Mouse (Mus musculus) megakaryocyte-erythroid progenitor cell, adult 5-6 weeks (primary cell): Measurements from ENCODE around the gene Foxi2. TPM values are rescaled to one million over a fixed set of nuclear protein-coding genes. Genes with fewer than 3 reads are reported as not detected.
A peak's percentile ranks its signal among the peaks of the same experiment; 100 is the strongest.

ENCODE experiments used
- ATAC-seq: replicated peaks from 2 replicates; pipeline ENCODE4 v1.8.0; 2016; ENCODE audit warnings: mild to moderate bottlenecking, inconsistent platforms; ENCODE audit not compliant: severe bottlenecking, poor library complexity, low FRiP score, low TSS enrichment
- total RNA-seq, 2 experiments: library from RNA; stranded (forward) in 1 of 2; stranded (reverse) in 1 of 2; fragments of 200-1000, 215-1000 nt in 1 of 2; fragments of >200 nt in 1 of 2; fragmentation: Nextera tagmentation in 1 of 2; gene quantifications; 2 replicates each; pipeline ENCODE4 v1.2.3; 2014 to 2017

The Foxi2 gene
- total RNA-seq (2014; fragmentation: Nextera tagmentation) = not detected in 2 replicates
- total RNA-seq (2017) = not detected in 2 replicates

DNA sequence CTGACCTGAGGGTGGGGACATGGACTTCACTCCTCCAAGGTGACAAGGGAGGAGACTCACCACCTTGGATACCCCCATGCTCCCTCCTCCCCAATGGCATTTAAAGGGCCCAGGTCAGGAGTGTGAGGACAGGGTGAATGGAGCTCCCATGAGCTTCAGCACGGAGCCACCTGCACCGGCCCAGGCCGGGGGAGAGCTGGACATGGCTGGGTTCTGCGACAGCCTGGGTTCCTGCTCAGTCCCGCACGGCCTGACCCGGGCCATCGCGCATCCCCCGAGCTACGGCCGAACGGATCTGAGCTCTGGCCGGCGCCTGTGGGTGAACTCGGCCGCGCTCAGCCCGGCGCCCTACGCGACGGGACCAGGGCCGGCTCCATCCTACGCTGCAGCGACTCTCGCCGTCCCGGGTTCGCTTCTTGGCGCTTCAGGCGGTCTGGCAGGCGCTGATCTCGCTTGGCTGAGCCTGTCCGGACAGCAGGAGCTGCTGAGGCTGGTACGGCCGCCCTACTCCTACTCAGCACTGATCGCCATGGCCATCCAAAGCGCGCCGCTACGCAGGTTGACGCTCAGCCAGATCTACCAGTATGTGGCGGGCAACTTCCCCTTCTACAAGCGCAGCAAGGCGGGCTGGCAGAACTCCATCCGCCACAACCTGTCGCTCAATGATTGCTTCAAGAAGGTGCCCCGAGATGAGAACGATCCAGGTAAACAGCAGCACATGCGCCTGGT is at the start of gene Foxi2:
Gene Foxi2 (plus strand): TSS at position 72 of the 729 bp plus-strand sequence.
- 0 out of 2 replicates have a peak, but pooled peaks have one; percentile 36 for ATAC-seq

DNA sequence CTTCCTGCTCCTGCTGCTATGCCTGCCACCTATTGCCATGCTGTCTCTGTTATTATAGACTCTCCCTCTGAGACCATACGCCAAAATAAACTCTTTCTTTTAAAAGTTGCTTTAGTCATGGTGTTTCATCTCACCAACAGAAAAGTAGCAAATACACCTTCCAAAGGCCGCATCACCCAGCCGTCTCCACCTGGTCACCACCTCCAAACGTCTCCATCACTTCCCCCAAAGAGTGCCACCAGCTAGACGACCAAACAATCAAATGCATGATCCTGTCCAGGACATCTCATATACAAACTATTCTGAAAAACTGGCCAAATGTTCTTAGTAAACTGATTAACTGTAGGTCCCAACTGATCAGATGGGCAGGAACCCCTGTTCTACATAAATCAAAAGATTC is 45.5 kb upstream of the Foxi2 start:
- ATAC-seq = no peak

DNA sequence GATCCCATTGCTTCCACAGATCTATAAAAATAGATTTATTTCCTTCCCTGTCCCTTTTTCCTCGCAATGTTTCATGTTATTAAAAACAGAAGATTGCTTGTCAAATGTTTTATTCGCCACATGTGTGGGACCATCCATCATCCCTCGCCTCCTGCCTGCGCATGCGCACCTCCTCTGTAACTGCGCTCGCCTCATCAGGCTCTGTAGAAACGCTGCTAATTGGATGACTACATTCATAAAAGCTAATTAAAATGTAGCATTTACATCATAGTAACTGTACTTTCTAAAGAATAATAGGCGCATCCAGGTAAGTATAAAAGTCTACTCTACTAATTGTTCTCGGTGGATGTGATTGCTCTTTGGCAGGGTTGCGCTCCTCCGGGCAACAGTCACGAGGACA is 34.1 kb upstream of the Foxi2 start:
- ATAC-seq = no peak

DNA sequence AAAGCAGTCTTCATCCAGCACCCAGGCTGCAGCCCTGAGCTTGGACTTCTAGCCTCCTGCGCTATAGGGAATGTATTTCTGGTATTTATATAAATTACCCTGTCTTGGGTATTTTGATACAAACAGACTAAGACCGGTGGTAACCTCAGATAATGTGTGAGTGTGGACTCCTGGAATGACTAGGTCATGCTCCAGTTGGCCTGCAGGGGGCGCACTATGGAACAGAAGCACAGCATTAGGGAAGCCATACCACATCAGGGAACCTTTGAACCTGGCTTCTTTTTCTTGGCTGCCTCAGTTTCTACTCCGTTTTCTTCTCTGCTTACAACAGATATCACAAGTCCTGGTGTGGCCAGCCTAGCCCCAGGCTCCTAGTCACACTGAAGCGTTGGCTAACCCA is 33.2 kb upstream of the Foxi2 start:
- ATAC-seq = peak; percentile 74

DNA sequence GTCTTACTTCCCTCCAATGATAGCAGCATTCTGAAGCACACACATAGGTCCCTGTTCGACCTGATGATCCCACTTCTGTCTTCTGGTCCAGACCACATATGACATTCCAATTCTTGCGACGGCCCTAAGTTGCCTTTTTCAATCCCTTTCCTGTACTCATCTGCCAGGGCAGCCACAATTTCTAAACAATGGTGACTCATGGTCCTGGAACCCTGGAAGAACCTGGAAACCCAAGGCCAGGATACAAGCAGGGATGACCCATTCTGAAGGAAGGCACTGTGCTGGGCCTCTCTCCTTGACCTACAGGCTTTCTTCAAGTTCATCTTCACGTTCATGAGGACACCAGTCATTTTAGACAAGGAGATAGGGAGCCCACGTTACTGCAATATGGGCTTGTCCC is 31.8 kb upstream of the Foxi2 start:
- ATAC-seq = no peak

DNA sequence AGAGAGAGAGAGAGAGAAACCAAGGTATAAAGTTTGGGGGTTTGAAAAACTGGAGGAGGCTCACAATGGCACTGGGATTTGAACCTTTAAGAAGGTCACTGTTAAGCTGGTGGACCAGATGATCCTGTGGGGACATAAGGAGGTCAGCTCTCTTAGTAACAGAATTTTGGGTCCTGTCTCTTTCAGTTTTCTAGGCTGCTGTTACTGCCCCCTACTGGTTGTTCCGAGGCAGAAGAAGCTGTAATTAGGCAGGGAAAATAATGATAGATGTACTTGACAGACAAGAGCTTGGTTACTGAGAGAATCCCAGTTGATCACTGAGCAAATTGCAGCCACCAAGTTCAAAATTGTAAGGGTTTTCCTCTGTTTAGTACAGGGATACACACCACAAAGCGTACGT is 21.1 kb upstream of the Foxi2 start:
- no peak for ATAC-seq

DNA sequence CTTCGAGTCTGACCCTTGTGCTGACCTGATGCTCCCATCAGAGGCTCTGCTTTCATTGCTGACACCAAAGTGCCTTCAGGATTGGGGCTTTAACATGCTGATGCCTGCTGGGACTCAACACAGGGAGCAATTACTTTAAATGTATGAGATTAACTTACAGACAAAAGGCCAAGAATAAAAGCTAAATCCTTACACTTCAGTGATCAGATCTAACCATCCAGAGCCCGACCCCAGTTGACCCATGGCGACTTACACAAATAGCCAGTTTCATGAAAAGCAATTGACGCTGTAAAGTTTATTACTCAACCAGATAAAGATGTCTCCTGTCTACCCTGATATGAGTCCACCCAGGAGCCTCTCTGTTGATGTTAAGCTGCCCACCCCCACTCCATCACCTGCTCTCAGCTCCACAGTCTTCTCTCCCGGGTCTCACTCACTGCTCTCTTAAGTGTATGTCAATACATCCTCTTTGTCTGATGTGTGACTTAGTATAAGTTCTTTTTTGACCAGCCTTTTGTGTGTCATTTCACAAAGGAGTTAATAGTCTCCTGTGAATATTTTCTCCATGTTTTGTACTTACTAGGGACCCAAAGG is 17.1 kb upstream of the Foxi2 start:
- ATAC-seq = no peak

DNA sequence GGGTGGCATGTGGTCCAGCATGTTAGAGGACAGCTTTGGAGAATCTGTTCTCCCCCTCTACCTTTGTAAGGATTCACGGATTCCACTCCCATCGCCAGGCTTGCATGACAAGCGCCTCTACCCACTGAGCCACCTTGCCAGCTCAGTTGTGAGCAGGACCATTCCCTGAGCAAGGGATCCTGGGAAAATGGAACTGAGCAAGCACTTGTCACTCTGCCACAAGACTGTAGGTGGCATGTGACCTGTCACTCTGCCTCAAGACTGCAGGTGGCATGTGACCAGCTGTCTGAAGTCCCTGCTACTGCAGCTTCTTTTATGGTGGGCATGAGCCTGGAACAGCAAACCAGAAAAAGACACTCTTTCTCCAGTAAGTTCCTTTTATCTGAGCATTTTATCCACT is 15.7 kb upstream of the Foxi2 start:
- ATAC-seq = 0 out of 2 replicates have a peak, but pooled peaks have one; percentile 38

DNA sequence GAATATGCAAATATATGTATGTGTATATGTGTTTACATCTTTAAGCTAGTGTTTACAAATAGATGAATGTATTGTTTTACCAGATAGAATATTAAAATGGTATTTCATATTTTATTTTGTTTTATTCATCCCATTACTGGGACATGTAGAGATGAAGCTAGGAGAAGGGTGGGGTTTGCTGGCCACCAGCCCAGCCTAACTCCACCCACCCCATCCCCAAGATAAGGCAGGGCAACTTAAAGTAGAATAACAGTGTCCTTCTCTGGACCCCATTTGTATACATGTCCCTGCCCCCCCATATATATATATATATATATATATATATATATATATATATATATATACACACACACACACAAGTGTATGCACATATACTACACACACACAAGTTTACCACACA is 14.9 kb upstream of the Foxi2 start:
- ATAC-seq = 0 out of 2 replicates have a peak, but pooled peaks have one; percentile 43

DNA sequence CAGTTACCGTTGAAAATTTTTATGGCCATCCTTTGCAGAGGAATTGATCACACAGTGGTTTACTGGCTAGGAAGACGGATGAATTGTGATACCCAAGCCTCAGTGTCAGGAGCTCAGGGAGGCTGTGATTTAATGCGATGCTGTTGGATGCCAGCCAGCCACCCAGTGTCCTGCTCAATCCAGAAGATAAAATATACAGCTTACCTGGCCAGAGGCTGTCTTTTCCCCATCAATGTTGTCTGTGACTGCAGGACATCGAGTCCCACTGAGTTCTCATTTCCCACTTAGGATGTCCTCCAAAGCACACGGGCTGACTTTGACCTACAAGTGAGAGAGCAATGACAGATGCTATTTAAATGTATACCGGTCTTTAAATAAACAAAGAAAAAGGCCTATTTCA is 13.0 kb upstream of the Foxi2 start:
- ATAC-seq = no peak

DNA sequence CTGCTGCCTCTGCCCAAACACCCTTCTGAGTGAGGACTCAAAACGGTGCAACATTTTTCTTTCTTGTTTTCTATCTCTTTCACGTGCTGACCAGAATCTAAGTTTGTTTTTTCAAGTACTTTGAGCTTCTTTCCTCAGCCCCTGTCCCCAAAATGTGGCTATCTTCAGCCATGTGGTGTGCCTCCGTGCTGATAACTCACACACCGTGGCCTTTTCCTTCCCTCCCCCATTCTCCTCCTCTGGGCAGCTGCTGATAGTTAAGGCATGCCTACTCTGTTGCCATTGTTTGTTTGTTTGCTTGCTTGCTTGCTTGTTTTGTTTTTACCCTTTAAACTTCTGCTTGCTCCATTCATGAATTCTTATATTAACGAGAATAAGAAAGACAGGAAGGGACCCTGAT is 12.2 kb upstream of the Foxi2 start:
- peak; percentile 95 for ATAC-seq

DNA sequence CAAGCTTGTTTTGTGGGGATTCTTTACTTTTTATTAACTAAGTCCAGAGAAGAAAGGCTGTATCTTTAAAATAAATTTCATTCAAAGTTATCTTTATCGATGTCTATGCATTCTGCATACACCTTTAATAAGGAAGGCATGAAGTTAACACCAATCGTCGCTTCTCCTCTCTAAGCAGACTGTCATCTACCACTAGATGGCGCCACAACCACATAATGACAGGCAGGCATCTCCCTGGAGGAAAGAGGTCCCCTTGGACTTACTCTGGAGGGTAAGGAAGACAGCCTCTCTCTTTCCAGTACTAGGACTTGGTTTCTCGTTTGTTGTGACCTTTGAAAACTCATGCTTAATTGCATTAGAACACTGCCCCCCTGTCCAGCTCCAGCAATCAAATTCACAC is 6.7 kb upstream of the Foxi2 start:
- peak; percentile 86 for ATAC-seq

DNA sequence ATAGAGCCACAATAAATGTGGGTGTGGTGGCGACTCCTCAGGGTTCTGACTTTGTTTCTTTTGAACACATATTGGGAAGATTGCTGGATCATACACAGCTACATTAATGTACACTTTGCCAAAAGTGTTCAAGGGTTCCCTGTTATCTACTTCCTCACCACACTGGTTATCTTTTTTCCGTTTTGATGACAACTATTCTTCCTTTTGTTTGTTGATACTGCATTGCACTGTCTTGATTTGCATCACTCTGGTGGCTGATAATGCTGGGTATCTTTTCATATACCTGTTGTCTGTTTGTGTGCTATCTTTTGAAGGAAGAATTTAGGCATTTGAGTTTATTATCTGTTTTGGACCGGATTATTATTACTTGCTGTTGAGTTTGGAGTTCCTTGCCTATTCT is 3.3 kb upstream of the Foxi2 start:
- ATAC-seq = no peak

DNA sequence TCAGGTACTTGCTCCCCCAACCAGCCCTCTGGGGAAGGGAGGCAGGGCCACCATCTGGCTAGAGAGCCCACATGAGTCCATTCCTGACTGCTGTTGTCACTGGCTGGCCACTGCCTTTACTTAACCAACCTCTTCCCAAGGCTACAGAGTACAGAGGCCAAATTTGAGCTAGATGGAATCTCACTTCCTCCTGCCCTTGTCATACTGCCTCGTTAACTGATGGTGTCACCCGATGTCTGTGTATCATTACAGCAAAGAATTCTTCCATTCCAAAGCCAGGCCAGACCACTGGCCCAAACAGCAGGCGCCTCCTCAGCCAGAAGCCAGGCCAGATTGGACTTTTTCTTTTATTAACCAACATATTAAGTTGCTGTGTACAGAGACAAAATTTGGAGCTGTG is 1.6 kb upstream of the Foxi2 start:
- no peak for ATAC-seq

DNA sequence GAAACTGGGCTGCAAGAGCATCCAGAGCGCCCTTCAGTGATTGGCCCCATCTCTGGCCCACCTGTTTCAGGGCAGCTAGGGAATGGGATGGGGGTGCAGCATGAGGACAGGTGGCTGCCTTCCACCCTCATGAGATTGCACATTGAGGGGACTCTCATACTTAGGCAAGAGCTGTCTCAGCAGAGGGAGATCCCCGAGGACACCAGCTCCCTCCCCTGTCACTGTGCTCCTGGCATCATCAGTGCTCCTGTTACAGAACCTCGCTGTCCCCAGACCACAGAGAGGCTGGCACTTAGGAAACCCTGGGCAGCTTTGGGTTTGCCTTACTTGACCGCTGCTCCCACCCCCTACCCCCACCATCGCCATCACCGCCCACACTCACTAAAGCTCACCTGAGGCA is 2.2 kb downstream of the Foxi2 start:
- ATAC-seq = no peak

DNA sequence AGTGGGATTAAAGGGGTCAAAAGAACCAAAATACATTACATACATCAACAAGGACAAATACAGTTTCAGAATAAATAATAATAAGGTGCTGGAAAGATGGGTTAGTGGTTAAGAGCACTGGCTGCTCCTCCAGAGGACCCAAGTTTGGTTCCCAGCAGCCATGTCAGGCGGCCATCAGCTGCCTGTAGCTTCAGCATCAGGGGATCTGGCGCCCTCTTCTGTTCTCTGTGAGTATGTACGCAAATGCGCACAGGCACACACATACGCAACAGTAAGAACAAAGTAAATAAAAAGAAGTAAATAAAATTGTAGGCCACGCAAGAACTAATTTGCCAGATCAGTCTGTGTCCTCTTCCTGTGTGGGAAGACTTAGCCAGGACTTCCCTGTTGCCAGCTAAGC is 18.7 kb downstream of the Foxi2 start:
- ATAC-seq = no peak

DNA sequence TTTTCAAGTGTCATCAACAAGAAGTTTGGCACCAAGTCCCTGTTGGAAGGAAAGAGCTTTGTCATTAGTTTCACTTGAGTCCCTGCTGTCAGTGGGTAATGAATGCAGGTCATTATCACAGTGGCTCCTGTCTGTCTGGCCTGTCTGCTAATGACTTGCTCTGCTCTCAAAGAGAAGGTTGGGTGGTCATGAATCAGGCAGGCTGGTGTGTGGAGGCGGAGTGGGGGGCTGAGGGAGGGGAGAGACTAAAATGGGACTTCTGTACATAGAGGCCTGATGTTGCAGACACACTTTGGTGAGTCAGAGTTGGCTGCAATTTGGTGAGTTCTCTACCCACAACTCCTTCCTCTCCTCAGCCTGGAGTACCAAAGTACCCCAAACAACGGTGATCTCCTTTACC is 20.8 kb downstream of the Foxi2 start:
- ATAC-seq = no peak

DNA sequence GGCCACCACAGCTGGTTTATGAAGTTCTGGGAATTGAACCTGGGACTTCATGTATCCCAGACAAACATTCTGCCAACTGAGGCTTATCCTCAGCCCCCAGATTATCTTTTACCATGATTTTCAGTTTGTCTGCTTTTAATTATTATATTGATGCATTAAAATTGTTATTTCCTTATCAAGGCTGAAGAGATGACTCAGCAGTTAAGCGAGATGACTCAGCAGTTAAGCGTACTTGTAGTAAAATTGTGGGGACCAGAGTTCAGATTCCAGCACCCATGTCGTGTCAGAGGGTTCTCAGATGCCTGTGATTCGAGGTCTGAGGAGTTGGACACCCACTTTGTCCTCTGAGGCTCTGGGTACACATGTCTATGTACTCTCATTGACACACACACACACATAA is 33.8 kb downstream of the Foxi2 start:
- no peak for ATAC-seq

DNA sequence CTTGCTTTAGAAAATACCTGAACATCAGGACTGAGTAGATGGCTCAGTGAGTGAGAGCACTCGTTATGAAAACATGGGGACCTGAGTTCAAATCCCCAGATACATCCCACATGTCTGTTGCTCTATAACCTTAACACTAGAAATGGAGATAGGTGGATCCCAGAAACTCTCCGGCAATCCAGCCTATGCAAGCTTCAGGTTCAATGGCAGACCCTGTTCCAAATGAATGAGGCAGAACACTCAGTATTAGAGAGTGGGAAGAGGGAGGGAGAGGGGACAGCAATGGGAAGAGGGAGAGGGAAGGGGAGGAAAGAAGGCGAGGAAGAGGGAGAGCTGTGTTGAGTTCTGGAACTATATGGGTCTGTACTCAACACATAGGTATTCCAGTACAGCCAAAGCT is 41.2 kb downstream of the Foxi2 start:
- ATAC-seq = no peak

DNA sequence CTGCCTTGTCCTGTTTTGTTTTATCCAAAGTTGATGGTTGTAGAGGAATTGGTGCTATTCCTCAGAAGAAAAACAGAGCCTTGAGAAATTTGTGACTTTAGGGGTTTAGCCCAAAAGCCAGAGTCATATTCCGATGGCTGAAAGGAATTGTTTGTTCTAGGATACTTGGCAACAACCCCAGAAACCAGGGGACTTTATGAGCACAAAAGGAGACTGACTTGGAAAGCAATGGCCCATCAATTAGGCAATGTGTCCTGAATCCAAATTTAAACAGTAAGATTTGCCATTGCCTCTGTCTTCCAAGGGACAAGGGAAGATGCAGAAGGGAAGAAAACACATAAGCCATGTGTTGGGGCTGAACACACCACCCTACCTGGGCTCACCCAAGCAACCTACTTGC is 42.3 kb downstream of the Foxi2 start:
- ATAC-seq = no peak

DNA sequence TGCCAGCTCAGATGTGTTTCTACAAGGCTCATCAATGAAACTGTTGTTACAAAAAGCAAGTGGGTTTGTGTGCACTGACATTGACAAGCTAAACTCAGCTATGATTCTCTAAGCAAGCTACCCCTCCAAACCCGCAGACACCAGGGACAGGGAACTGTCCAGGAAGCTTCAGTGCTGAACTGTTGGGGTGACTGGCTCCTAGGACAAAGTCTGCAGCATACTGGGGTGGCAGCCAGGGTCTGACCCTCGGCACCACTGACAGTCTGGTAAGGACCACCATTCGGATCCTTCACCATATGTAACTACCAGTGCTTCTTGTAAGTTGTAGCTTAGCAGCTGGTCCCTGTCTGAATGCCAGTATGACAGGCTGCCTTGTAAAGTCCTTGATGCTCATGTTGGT is 43.6 kb downstream of the Foxi2 start:
- ATAC-seq = 0 out of 2 replicates have a peak, but pooled peaks have one; percentile 28
